14 mouse cellular contexts compared by ENCODE assay signal in the genomic region with DNA sequence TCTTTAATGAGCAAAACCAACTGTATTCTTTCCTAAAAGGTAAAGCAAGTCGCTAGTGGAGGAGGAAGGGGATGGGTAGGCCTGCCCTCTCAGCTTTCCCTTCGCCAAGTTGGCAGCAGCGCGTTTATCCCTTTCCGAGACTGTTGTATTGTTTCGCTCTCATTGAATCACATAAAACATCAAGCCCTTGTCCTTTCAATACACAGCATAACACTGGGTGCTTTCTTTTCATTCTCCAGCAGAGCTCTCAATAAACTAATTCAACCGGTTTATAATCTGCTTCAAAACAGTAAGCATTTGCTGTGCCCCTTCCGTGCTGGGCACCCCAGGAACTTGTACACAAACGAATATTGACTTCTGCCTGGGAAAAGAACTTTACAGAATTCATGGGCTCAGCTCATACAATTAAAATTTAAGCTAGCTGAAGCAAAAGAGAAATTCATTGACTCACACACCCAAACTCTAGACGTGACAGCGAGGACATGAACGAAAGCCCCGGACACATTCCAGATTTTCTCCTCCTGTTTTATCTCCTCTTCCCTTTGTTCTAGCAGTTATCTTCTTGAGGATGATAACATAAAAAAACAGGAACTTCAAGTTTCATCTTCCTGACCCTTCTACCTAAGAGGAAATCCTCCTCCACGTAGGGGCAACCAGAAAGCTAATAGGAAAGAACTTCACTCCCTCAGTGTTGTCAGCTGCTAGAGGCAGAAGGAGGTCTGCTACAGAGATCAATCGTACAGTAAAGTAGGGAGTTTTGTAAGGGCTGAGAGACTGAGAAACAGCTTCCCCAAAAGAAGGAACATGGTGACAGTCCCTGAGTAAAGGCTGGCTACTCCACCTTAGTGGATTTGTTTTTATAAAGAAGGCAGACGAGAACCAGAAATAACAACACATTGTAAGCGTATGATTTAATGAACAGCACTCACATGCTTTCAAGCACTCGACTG.
DNase-seq lines count a peak whose midpoint lies in the region; ATAC-seq and TF ChIP-seq lines count a peak whose summit lies in the region.
"Had no signal": no experiment of that assay in that cellular context is flagged by ENCODE, and none has a peak within 500 bp of the region (broad histone marks: within the 10 kb centered on the region; RNA-seq: fewer than 3 reads in every experiment).

No protein-coding gene starts in this region.

- TF ChIP-seq POLR2A in MEL (IDR thresholded peaks at IDR 0.05; ENCODE audit: control insufficient read depth in 1 of 2, insufficient read depth in 1 of 2, low read depth in 1 of 2, low read length in 2 of 2, poor library complexity in 1 of 2): no peak

- peaks cover 14% of the 10 kb centered on the region for H3K4me1 ChIP-seq in forebrain, embryonic 13.5 days
- peaks cover 18% of the 10 kb centered on the region for H3K4me1 ChIP-seq in forebrain, embryonic 10.5 days
- peaks cover 3 to 21% of the 10 kb centered on the region in 2 experiments for H3K4me1 ChIP-seq in MEL (ENCODE audit: control insufficient read depth in 1 of 2, insufficient read depth in 2 of 2, low read length in 2 of 2)
- H3K4me1 ChIP-seq: embryonic facial prominence, embryonic 12.5 days; limb, embryonic 10.5 days had no signal

- H3K27me3 ChIP-seq in forebrain, embryonic 13.5 days: peaks cover 14% of the 10 kb centered on the region; the same call in 1 of the 2 replicates
- H3K27me3 ChIP-seq in forebrain, embryonic 10.5 days (ENCODE audit: poor library complexity, severe bottlenecking): peaks cover 3% of the 10 kb centered on the region; the same call in 1 of the 2 replicates
- no peaks in the 10 kb centered on the region for H3K27me3 ChIP-seq in MEL (ENCODE audit: control insufficient read depth in 1 of 2, insufficient read depth in 2 of 2, low read length in 2 of 2)
- H3K27me3 ChIP-seq: embryonic facial prominence, embryonic 12.5 days had no signal

- intact Hi-C loops in left cerebral cortex, postnatal 10 days (cut with DNase I): no loop called here

- H3K36me3 ChIP-seq in forebrain, embryonic 13.5 days (ENCODE audit: poor library complexity, severe bottlenecking): no peaks in the 10 kb centered on the region
- no peaks in the 10 kb centered on the region for H3K36me3 ChIP-seq in forebrain, embryonic 10.5 days (replicated peaks)
- peaks cover 0 to 10% of the 10 kb centered on the region in 2 experiments; a peak in 2 of 4 replicates for H3K36me3 ChIP-seq in MEL (ENCODE audit: control insufficient read depth in 1 of 2, insufficient read depth in 2 of 2, low read length in 2 of 2)
- H3K36me3 ChIP-seq: embryonic facial prominence, embryonic 12.5 days; limb, embryonic 10.5 days had no signal

- no peaks in the 10 kb centered on the region for H3K79me2 ChIP-seq in MEL (ENCODE audit: control insufficient read depth, insufficient read depth, low read length, poor library complexity)

- peak overlapping the region; percentile 33 for H3K4me2 ChIP-seq in forebrain, embryonic 13.5 days
- H3K4me2 ChIP-seq: embryonic facial prominence, embryonic 12.5 days had no signal

- H3K4me3 ChIP-seq in forebrain, embryonic 13.5 days: no peak overlapping the region
- no peak overlapping the region for H3K4me3 ChIP-seq in forebrain, embryonic 10.5 days
- H3K4me3 ChIP-seq in MEL (ENCODE audit: control insufficient read depth in 1 of 2, insufficient read depth in 1 of 2, low read depth in 2 of 2, low read length in 2 of 2): peak overlapping the region; percentile 4 to 17; a peak in 3 of 4 replicates
- H3K4me3 ChIP-seq: embryonic facial prominence, embryonic 12.5 days; limb, embryonic 10.5 days had no signal

- no peak for TF ChIP-seq RAD21 in MEL (IDR thresholded peaks at IDR 0.05; ENCODE audit: low read depth, low read length)

- H3K9ac ChIP-seq in forebrain, embryonic 13.5 days: 0 out of 2 replicates have a peak overlapping the region, but pooled peaks have one; percentile 5
- peak overlapping the region; percentile 31; the same call in 1 of the 2 replicates for H3K9ac ChIP-seq in MEL (ENCODE audit: control insufficient read depth, low read depth, low read length, poor library complexity, severe bottlenecking)
- H3K9ac ChIP-seq: embryonic facial prominence, embryonic 12.5 days had no signal

- ATAC-seq in forebrain, embryonic 13.5 days: peak; percentile 36; the same call in 1 of the 2 replicates
- ATAC-seq in megakaryocyte progenitor cell, adult 5-6 weeks (replicated peaks; ENCODE audit: poor library complexity): peak; percentile 50

- WGBS in forebrain, embryonic 13.5 days: 24% methylated on average over 18 of the region's 18 CpGs
- 64% methylated on average over 18 of the region's 18 CpGs for WGBS in forebrain, embryonic 10.5 days

- no peak for DNase-seq in forebrain, embryonic 10.5 days (ENCODE audit: extremely low spot score, low spot score)
- DNase-seq in layer of hippocampus, adult 9-10 months (ENCODE audit: low spot score): peak; percentile 3
- no peak for DNase-seq in layer of hippocampus, postnatal 36 days
- DNase-seq in MEL (ENCODE audit: low read depth, low spot score) (peak; percentile 43), adipocyte (ENCODE audit: low spot score) (no peak)
- DNase-seq in left cerebral cortex, postnatal 10 days (ENCODE audit: extremely low spot score in 1 of 2, low spot score in 2 of 2): no peak
- DNase-seq: heart, adult 18-20 months; heart, postnatal 4 days; kidney, adult 8-10 months; lung, postnatal 4 days had no signal

- H3K9me3 ChIP-seq in forebrain, embryonic 13.5 days (replicated peaks): peaks cover 3% of the 10 kb centered on the region; the same call in 1 of the 2 replicates
- no peaks in the 10 kb centered on the region for H3K9me3 ChIP-seq in forebrain, embryonic 10.5 days
- no peaks in the 10 kb centered on the region for H3K9me3 ChIP-seq in MEL (replicated peaks; ENCODE audit: insufficient read depth, low read length)
- H3K9me3 ChIP-seq: embryonic facial prominence, embryonic 12.5 days; limb, embryonic 10.5 days had no signal

- H3K27ac ChIP-seq in forebrain, embryonic 13.5 days: no peak overlapping the region
- H3K27ac ChIP-seq in forebrain, embryonic 10.5 days: no peak overlapping the region; the same call in none of the 2 replicates
- H3K27ac ChIP-seq in MEL (ENCODE audit: control insufficient read depth, low read depth, low read length): no peak overlapping the region
- H3K27ac ChIP-seq: embryonic facial prominence, embryonic 12.5 days; limb, embryonic 10.5 days had no signal

- no peak for TF ChIP-seq CTCF in MEL (IDR thresholded peaks at IDR 0.05 in 2 of 3, conservative IDR thresholded peaks at IDR 0.05 in 1 of 3; ENCODE audit: control insufficient read depth in 1 of 3, insufficient read depth in 1 of 3, low read depth in 2 of 3, low read length in 3 of 3, poor library complexity in 1 of 3, severe bottlenecking in 1 of 3)

- peak; percentile 67 to 76 for TF ChIP-seq EP300 in MEL (IDR thresholded peaks at IDR 0.05; ENCODE audit: low read depth in 1 of 2, low read length in 2 of 2)

TF ChIP-seq in MEL, 35 proteins besides CTCF, POLR2A, EP300 and RAD21:
- TF ChIP-seq ETS1 (IDR thresholded peaks at IDR 0.05; ENCODE audit: low read depth, low read length) (peak; percentile 26; the same call in 1 of the 2 replicates), MXI1 (IDR thresholded peaks at IDR 0.05; ENCODE audit: low read depth, low read length) (no peak), GATA1 (IDR thresholded peaks at IDR 0.05; ENCODE audit: low read depth, low read length) (peak; percentile 85), ELF1 (IDR thresholded peaks at IDR 0.05; ENCODE audit: low read depth, low read length) (0 out of 2 replicates have a peak, but pooled peaks have one; percentile 38), USF2 (IDR thresholded peaks at IDR 0.05; ENCODE audit: borderline replicate concordance in 1 of 2, insufficient read depth in 1 of 2, low read depth in 1 of 2, low read length in 2 of 2) (no peak), MYB (IDR thresholded peaks at IDR 0.05; ENCODE audit: low read depth, low read length) (no peak), BHLHE40 (IDR thresholded peaks at IDR 0.05; ENCODE audit: borderline replicate concordance, low read depth, low read length) (no peak), POLR2AphosphoS5 (IDR thresholded peaks at IDR 0.05; ENCODE audit: borderline replicate concordance, low read depth, low read length) (no peak), MAX (IDR thresholded peaks at IDR 0.05; ENCODE audit: low read length) (peak; percentile 58), KAT2A (conservative IDR thresholded peaks at IDR 0.05; ENCODE audit: low read depth, low read length) (no peak), ZMIZ1 (IDR thresholded peaks at IDR 0.05; ENCODE audit: low read depth, low read length) (no peak), RCOR1 (IDR thresholded peaks at IDR 0.05; ENCODE audit: low read depth, low read length) (peak; percentile 74), HCFC1 (IDR thresholded peaks at IDR 0.05; ENCODE audit: low read depth, low read length) (no peak), E2F4 (IDR thresholded peaks at IDR 0.05; ENCODE audit: borderline replicate concordance, low read depth, low read length) (no peak), NELFE (IDR thresholded peaks at IDR 0.05; ENCODE audit: low read depth, low read length) (no peak), TCF12 (IDR thresholded peaks at IDR 0.05; ENCODE audit: low read depth, low read length) (peak; percentile 30; the same call in 1 of the 2 replicates)

Comparison
In these comparisons a context has a peak if more than half of its experiments do, and no peak if none do; other contexts are left out.
1. DNase-seq: peak in layer of hippocampus, adult 9-10 months (single experiment) and MEL (single experiment); none in forebrain, embryonic 10.5 days (single experiment), layer of hippocampus, postnatal 36 days (0 of 2), adipocyte (single experiment) and left cerebral cortex, postnatal 10 days (0 of 2).
2. H3K4me3 ChIP-seq: peak in MEL (2 of 2); none in forebrain, embryonic 13.5 days (single experiment) and forebrain, embryonic 10.5 days (single experiment).